Mouse (Mus musculus): ENCODE measurements at regions not wholly inside any gene's neighbourhood (a gene's known extent, or its start where the extent isn't known, plus 50 kb on each side); places are given as distances from the start of the nearest gene placed in this dataset.

- no peak for TF ChIP-seq CTCF (conservative IDR thresholded peaks at IDR 0.05)
- no peak overlapping the region for H3K27ac ChIP-seq
- no peak overlapping the region for H3K4me3 ChIP-seq
- DNase-seq (ENCODE audit: low spot score in 2 of 2), result no peak
Measured at GRCm38 (mm10) chr13:102380667-102381066, 312.7 kb upstream of the Cd180 start.

- Histone ChIP-seq H3K4me3 (no peak overlapping the region), H3K27ac (no peak overlapping the region)
- no peak for DNase-seq (ENCODE audit: low spot score in 2 of 2)
- no peak for TF ChIP-seq CTCF (conservative IDR thresholded peaks at IDR 0.05)
Measured at GRCm38 (mm10) chr13:102391911-102392310, 301.4 kb upstream of the Cd180 start.

- no peak overlapping the region for H3K4me3 ChIP-seq
- no peak for DNase-seq (ENCODE audit: low spot score in 2 of 2)
- no peak for TF ChIP-seq CTCF (conservative IDR thresholded peaks at IDR 0.05)
- H3K27ac ChIP-seq, result no peak overlapping the region
Measured at GRCm38 (mm10) chr13:102392868-102393661, 300.3 kb upstream of the Cd180 start.

- no peak for DNase-seq (ENCODE audit: low spot score in 2 of 2)
- no peak for TF ChIP-seq CTCF (conservative IDR thresholded peaks at IDR 0.05)
- H3K27ac ChIP-seq, result no peak overlapping the region
- H3K4me3 ChIP-seq, result no peak overlapping the region
Measured at GRCm38 (mm10) chr13:102393662-102393970, 299.7 kb upstream of the Cd180 start.

- TF ChIP-seq CTCF (conservative IDR thresholded peaks at IDR 0.05), result no peak
- Histone ChIP-seq H3K27ac (no peak overlapping the region), H3K4me3 (no peak overlapping the region)
- DNase-seq (ENCODE audit: low spot score in 2 of 2), result no peak
Measured at GRCm38 (mm10) chr13:102394057-102394456, 299.3 kb upstream of the Cd180 start.

- no peak for TF ChIP-seq CTCF (conservative IDR thresholded peaks at IDR 0.05)
- Histone ChIP-seq H3K27ac (no peak overlapping the region), H3K4me3 (no peak overlapping the region)
- DNase-seq (ENCODE audit: low spot score in 2 of 2), result no peak
Measured at GRCm38 (mm10) chr13:102397411-102397810, 295.9 kb upstream of the Cd180 start.

- DNase-seq (ENCODE audit: low spot score in 2 of 2), result no peak
- H3K27ac ChIP-seq, result no peak overlapping the region
- no peak for TF ChIP-seq CTCF (conservative IDR thresholded peaks at IDR 0.05)
- no peak overlapping the region for H3K4me3 ChIP-seq
Measured at GRCm38 (mm10) chr13:102411840-102412239, 281.5 kb upstream of the Cd180 start.

- no peak for TF ChIP-seq CTCF (conservative IDR thresholded peaks at IDR 0.05)
- no peak for DNase-seq (ENCODE audit: low spot score in 2 of 2)
- Histone ChIP-seq H3K27ac (no peak overlapping the region), H3K4me3 (no peak overlapping the region)
Measured at GRCm38 (mm10) chr13:102434372-102434954, 258.9 kb upstream of the Cd180 start.

- Histone ChIP-seq H3K4me3 (no peak overlapping the region), H3K27ac (no peak overlapping the region)
- no peak for TF ChIP-seq CTCF (conservative IDR thresholded peaks at IDR 0.05)
- no peak for DNase-seq (ENCODE audit: low spot score in 2 of 2)
Measured at GRCm38 (mm10) chr13:102442676-102443075, 250.7 kb upstream of the Cd180 start.

- H3K4me3 ChIP-seq, result no peak overlapping the region
- TF ChIP-seq CTCF (conservative IDR thresholded peaks at IDR 0.05), result no peak
Measured at GRCm38 (mm10) chr13:102447310-102447709, 246.0 kb upstream of the Cd180 start.

GRCm38 (mm10) chr13:102449416-102450121, 243.8 kb upstream of the Cd180 start:
- no peak overlapping the region for H3K4me3 ChIP-seq
- DNase-seq (ENCODE audit: low spot score in 2 of 2), result no peak

More at GRCm38 (mm10) chr13:102447310-102447709, 246.0 kb upstream of the Cd180 start:
- H3K27ac ChIP-seq, result no peak overlapping the region
- no peak for DNase-seq (ENCODE audit: low spot score in 2 of 2)

GRCm38 (mm10) chr13:102451176-102451575, 242.2 kb upstream of the Cd180 start:
- DNase-seq (ENCODE audit: low spot score in 2 of 2), result no peak
- H3K27ac ChIP-seq, result no peak overlapping the region
- TF ChIP-seq CTCF (conservative IDR thresholded peaks at IDR 0.05), result no peak
- H3K4me3 ChIP-seq, result no peak overlapping the region

More at GRCm38 (mm10) chr13:102449416-102450121, 243.8 kb upstream of the Cd180 start:
- TF ChIP-seq CTCF (conservative IDR thresholded peaks at IDR 0.05), result no peak
- H3K27ac ChIP-seq, result no peak overlapping the region

GRCm38 (mm10) chr13:102458711-102459110, 234.6 kb upstream of the Cd180 start:
- no peak overlapping the region for H3K4me3 ChIP-seq
- DNase-seq (ENCODE audit: low spot score in 2 of 2), result no peak
- H3K27ac ChIP-seq, result no peak overlapping the region
- TF ChIP-seq CTCF (conservative IDR thresholded peaks at IDR 0.05), result no peak
